ENCODE assay signal across 9 mouse cellular contexts in genomic region chr11:77508068-77509021, GRCm38 (mm10). TPM values are rescaled to one million over a fixed set of nuclear protein-coding genes. Genes with fewer than 3 reads are reported as not detected.
DNase-seq lines count a peak whose midpoint lies in the region; ATAC-seq and TF ChIP-seq lines count a peak whose summit lies in the region.
"Had no signal": no experiment of that assay in that cellular context is flagged by ENCODE, and none has a peak within 500 bp of the region (broad histone marks: within the 10 kb centered on the region; RNA-seq: fewer than 3 reads in every experiment).

No protein-coding gene starts in this region.

- no peak for DNase-seq in ES-E14 (ENCODE audit: low read depth, low spot score)
- peak; percentile 74 for DNase-seq in c-Kit-positive CD71-positive TER-119-positive erythroid progenitor cells, embryonic 14.5 days (ENCODE audit: low spot score)
- DNase-seq in heart, postnatal 0 days (ENCODE audit: low spot score) = peak; percentile 88
- peak; percentile 88 to 93 for DNase-seq in kidney, postnatal 25 days
- DNase-seq in lung, postnatal 0 days (ENCODE audit: low spot score) = peak; percentile 92
- peak; percentile 87 for DNase-seq in ovary, postnatal 36 days (ENCODE audit: low spot score)
- peak; percentile 78 to 93 for DNase-seq in thymus, postnatal 10 days (ENCODE audit: low spot score in 2 of 2)

- TF ChIP-seq EP300 in heart, postnatal 0 days (IDR thresholded peaks at IDR 0.05; ENCODE audit: low read depth) = peak; percentile 68
- TF ChIP-seq EP300 in lung, postnatal 0 days (IDR thresholded peaks at IDR 0.05) = no peak

- H3K27me3 ChIP-seq in forebrain, embryonic 12.5 days = 0 out of 2 replicates have a peak, but pooled peaks cover 3% of the 10 kb centered on the region
- H3K27me3 ChIP-seq in heart, postnatal 0 days (ENCODE audit: control insufficient read depth, insufficient read depth, low read length) = no peaks in the 10 kb centered on the region
- no peaks in the 10 kb centered on the region for H3K27me3 ChIP-seq in lung, postnatal 0 days (replicated peaks; ENCODE audit: insufficient read depth, low read length)

- H3K9me3 ChIP-seq in ES-E14 (ENCODE audit: control insufficient read depth, insufficient read depth, low read depth, low read length) = no peaks in the 10 kb centered on the region
- no peaks in the 10 kb centered on the region for H3K9me3 ChIP-seq in forebrain, embryonic 12.5 days
- H3K9me3 ChIP-seq in heart, postnatal 0 days (replicated peaks; ENCODE audit: control insufficient read depth, low read length) = no peaks in the 10 kb centered on the region
- no peaks in the 10 kb centered on the region for H3K9me3 ChIP-seq in lung, postnatal 0 days (ENCODE audit: low read length)

- peak overlapping the region; percentile 67 for H3K4me2 ChIP-seq in forebrain, embryonic 12.5 days
- H3K4me2 ChIP-seq in heart, postnatal 0 days (ENCODE audit: low read depth, low read length) = peak overlapping the region; percentile 70
- H3K4me2 ChIP-seq in lung, postnatal 0 days (replicated peaks; ENCODE audit: low read depth, low read length) = peak overlapping the region; percentile 71

- peak; percentile 74 for ATAC-seq in forebrain, embryonic 12.5 days (ENCODE audit: low FRiP score)
- ATAC-seq in heart, postnatal 0 days (ENCODE audit: insufficient read depth, low read depth) = peak; percentile 78
- ATAC-seq in lung, postnatal 0 days = peak; percentile 76

- in situ Hi-C loops in ES-E14 (cut with MboI; ENCODE audit: low sequenced_read_pairs in 2 of 2, unreplicated experiment in 2 of 2) = no loop called here

- H3K9ac ChIP-seq in ES-E14 (ENCODE audit: insufficient read depth, low read depth, low read length, poor library complexity, severe bottlenecking) = peak overlapping the region; percentile 36; the same call in 1 of the 2 replicates
- H3K9ac ChIP-seq in forebrain, embryonic 12.5 days = peak overlapping the region; percentile 44
- peak overlapping the region; percentile 49 for H3K9ac ChIP-seq in heart, postnatal 0 days (replicated peaks; ENCODE audit: low read depth, low read length)
- no peak overlapping the region; the same call in 1 of the 2 replicates for H3K9ac ChIP-seq in lung, postnatal 0 days (replicated peaks; ENCODE audit: low read depth)

- peaks cover 38% of the 10 kb centered on the region for H3K36me3 ChIP-seq in ES-E14 (ENCODE audit: control insufficient read depth, insufficient read depth, low read length, poor library complexity, severe bottlenecking)
- peaks cover 48% of the 10 kb centered on the region for H3K36me3 ChIP-seq in forebrain, embryonic 12.5 days (replicated peaks)
- H3K36me3 ChIP-seq in heart, postnatal 0 days (replicated peaks; ENCODE audit: control insufficient read depth, insufficient read depth, low read length) = peaks cover 40% of the 10 kb centered on the region
- peaks cover 24% of the 10 kb centered on the region; the same call in 1 of the 2 replicates for H3K36me3 ChIP-seq in lung, postnatal 0 days (ENCODE audit: insufficient read depth, low read length)

- 22% methylated on average over 49 of the region's 49 CpGs for WGBS in forebrain, embryonic 12.5 days
- 18% methylated on average over 48 of the region's 49 CpGs for WGBS in heart, postnatal 0 days
- 19% methylated on average over 48 of the region's 49 CpGs for WGBS in lung, postnatal 0 days

- peak overlapping the region; percentile 42 to 44 for H3K4me3 ChIP-seq in ES-E14 (ENCODE audit: insufficient read depth in 1 of 2, low read depth in 1 of 2, low read length in 2 of 2, poor library complexity in 1 of 2, severe bottlenecking in 1 of 2)
- peak overlapping the region; percentile 31 for H3K4me3 ChIP-seq in forebrain, embryonic 12.5 days (replicated peaks)
- peak overlapping the region; percentile 42 for H3K4me3 ChIP-seq in heart, postnatal 0 days (ENCODE audit: low read depth, low read length)
- 0 out of 2 replicates have a peak overlapping the region, but pooled peaks have one; percentile 20 for H3K4me3 ChIP-seq in lung, postnatal 0 days (ENCODE audit: low read depth, low read length)

- peaks cover 0 to 19% of the 10 kb centered on the region in 2 experiments for H3K4me1 ChIP-seq in ES-E14 (ENCODE audit: control insufficient read depth in 2 of 2, insufficient read depth in 2 of 2, low read length in 2 of 2, poor library complexity in 1 of 2)
- peaks cover 17% of the 10 kb centered on the region for H3K4me1 ChIP-seq in forebrain, embryonic 12.5 days
- peaks cover 14% of the 10 kb centered on the region for H3K4me1 ChIP-seq in heart, postnatal 0 days (ENCODE audit: control insufficient read depth, insufficient read depth)
- peaks cover 5% of the 10 kb centered on the region; the same call in 1 of the 2 replicates for H3K4me1 ChIP-seq in lung, postnatal 0 days (ENCODE audit: insufficient read depth, low read depth, low read length)

- no peak overlapping the region for H3K27ac ChIP-seq in ES-E14 (ENCODE audit: insufficient read depth, low read depth, low read length, poor library complexity, severe bottlenecking)
- no peak overlapping the region for H3K27ac ChIP-seq in forebrain, embryonic 12.5 days
- peak overlapping the region; percentile 74 for H3K27ac ChIP-seq in heart, postnatal 0 days (ENCODE audit: low read depth)
- H3K27ac ChIP-seq in lung, postnatal 0 days (ENCODE audit: low read length) = no peak overlapping the region

- peak; percentile 83 for TF ChIP-seq CTCF in heart, postnatal 0 days (IDR thresholded peaks at IDR 0.05; ENCODE audit: low read depth)
- peak; percentile 94 for TF ChIP-seq CTCF in lung, postnatal 0 days (IDR thresholded peaks at IDR 0.05)

TF ChIP-seq in ES-E14, 5 proteins besides CTCF, POLR2A, EP300 and RAD21:
- TF ChIP-seq HCFC1 (IDR thresholded peaks at IDR 0.05; ENCODE audit: borderline replicate concordance, insufficient read depth, low read length) (no peak), ZC3H11A (IDR thresholded peaks at IDR 0.05; ENCODE audit: borderline replicate concordance, low read depth, low read length) (no peak), ZNF384 (IDR thresholded peaks at IDR 0.05; ENCODE audit: low read depth, low read length) (no peak)

RNA-seq across cellular contexts. Expression of gene Abhd15, which starts 6.6 kb away (rescaled TPM):
- total RNA-seq in ES-E14 (2012; rRNA removed) = 1.6 and 1.7 TPM in 2 replicates
- polyA plus RNA-seq in forebrain, embryonic 12.5 days (2016; fragmentation: Nextera tagmentation; extraction: Ambion mirVana) = 3.8 and 4.8 TPM in 2 replicates
- total RNA-seq in heart, postnatal 0 days (2014; rRNA removed; ENCODE audit: low replicate concordance) = 2.1 and 4.4 TPM in 2 replicates
- 0.86 and 1.2 TPM in 2 replicates for polyA plus RNA-seq in heart, postnatal 0 days (2015; fragmentation: Nextera tagmentation; extraction: Ambion mirVana)
- 4.1 and 4.3 TPM in 2 replicates for polyA plus RNA-seq in lung, postnatal 0 days (2015; fragmentation: Nextera tagmentation; extraction: Ambion mirVana)

RNA-seq across cellular contexts. Expression of gene Trp53i13, which starts 7.4 kb away (rescaled TPM):
- total RNA-seq in ES-E14 (2012; rRNA removed) = 18.4 and 23.5 TPM in 2 replicates
- polyA plus RNA-seq in forebrain, embryonic 12.5 days (2016; fragmentation: Nextera tagmentation; extraction: Ambion mirVana) = 30.7 and 31.7 TPM in 2 replicates
- total RNA-seq in heart, postnatal 0 days (2014; rRNA removed; ENCODE audit: low replicate concordance) = 13.3 and 14.5 TPM in 2 replicates
- 22.5 and 23.8 TPM in 2 replicates for polyA plus RNA-seq in heart, postnatal 0 days (2015; fragmentation: Nextera tagmentation; extraction: Ambion mirVana)
- polyA plus RNA-seq in lung, postnatal 0 days (2015; fragmentation: Nextera tagmentation; extraction: Ambion mirVana) = 27.4 and 32.9 TPM in 2 replicates

RNA-seq across cellular contexts. Expression of gene Gm10392, which starts 10.7 kb away (rescaled TPM):
- total RNA-seq in ES-E14 (2012; rRNA removed) = 0.26 TPM in 1 of 2 replicates, not detected in the other
- 0.17 TPM in 1 of 2 replicates, not detected in the other for polyA plus RNA-seq in forebrain, embryonic 12.5 days (2016; fragmentation: Nextera tagmentation; extraction: Ambion mirVana)
- not detected in 2 replicates for total RNA-seq in heart, postnatal 0 days (2014; rRNA removed; ENCODE audit: low replicate concordance)
- polyA plus RNA-seq in heart, postnatal 0 days (2015; fragmentation: Nextera tagmentation; extraction: Ambion mirVana) = 0.08 TPM in 1 of 2 replicates, not detected in the other
- 0.07 and 0.13 TPM in 2 replicates for polyA plus RNA-seq in lung, postnatal 0 days (2015; fragmentation: Nextera tagmentation; extraction: Ambion mirVana)
- total RNA-seq: layer of hippocampus, postnatal 25 days had no signal

RNA-seq across cellular contexts. Expression of gene Git1, which starts 15.0 kb away (rescaled TPM):
- 43.1 and 55.2 TPM in 2 replicates for total RNA-seq in ES-E14 (2012; rRNA removed)
- 14.6 and 14.8 TPM in 2 replicates for polyA plus RNA-seq in forebrain, embryonic 12.5 days (2016; fragmentation: Nextera tagmentation; extraction: Ambion mirVana)
- 57.7 and 63.4 TPM in 2 replicates for total RNA-seq in heart, postnatal 0 days (2014; rRNA removed; ENCODE audit: low replicate concordance)
- polyA plus RNA-seq in heart, postnatal 0 days (2015; fragmentation: Nextera tagmentation; extraction: Ambion mirVana) = 5.5 and 6.2 TPM in 2 replicates
- polyA plus RNA-seq in lung, postnatal 0 days (2015; fragmentation: Nextera tagmentation; extraction: Ambion mirVana) = 12.3 and 12.6 TPM in 2 replicates

RNA-seq across cellular contexts. Expression of gene Ankrd13b, which starts 18.9 kb away (rescaled TPM):
- total RNA-seq in ES-E14 (2012; rRNA removed) = 7.0 and 10.7 TPM in 2 replicates
- polyA plus RNA-seq in forebrain, embryonic 12.5 days (2016; fragmentation: Nextera tagmentation; extraction: Ambion mirVana) = 23.0 and 25.1 TPM in 2 replicates
- total RNA-seq in heart, postnatal 0 days (2014; rRNA removed; ENCODE audit: low replicate concordance) = 6.4 and 9.9 TPM in 2 replicates
- polyA plus RNA-seq in heart, postnatal 0 days (2015; fragmentation: Nextera tagmentation; extraction: Ambion mirVana) = 2.6 and 2.7 TPM in 2 replicates
- 1.9 and 2.2 TPM in 2 replicates for polyA plus RNA-seq in lung, postnatal 0 days (2015; fragmentation: Nextera tagmentation; extraction: Ambion mirVana)
